Mouse (Mus musculus) liver, embryonic 14.5 days (tissue): Measurements from ENCODE around the gene Lgr6. TPM values are rescaled to one million over a fixed set of nuclear protein-coding genes. Genes with fewer than 3 reads are reported as not detected.
A peak's percentile ranks its signal among the peaks of the same experiment; 100 is the strongest.

Experiments used
- ATAC-seq: fragments of 200-750 bp; cut with Nextera tagmentation; 2 replicates; pipeline ENCODE4 v1.8.0; 2017; ENCODE audit warnings: moderate number of reproducible peaks, mild to moderate bottlenecking, moderate library complexity; ENCODE audit not compliant: insufficient read depth
- DNase-seq, 3 experiments: peaks; one replicate each; pipeline ENCODE4 v3.0.0-alpha.2; 2012 to 2013; ENCODE audit warnings: low read depth in 3 of 3, low spot score in 3 of 3
- H3K27ac ChIP-seq: fragments of 300-500 bp; sonication (generic); 2 replicates; pipeline ENCODE4 v1.5.1; 2014; ENCODE audit warnings: moderate library complexity, mild to moderate bottlenecking, control low read depth, inconsistent platforms
- H3K27me3 ChIP-seq: fragments of 300-500 bp; sonication (generic); 2 replicates; pipeline ENCODE4 v1.6.1; 2014; ENCODE audit warnings: mild to moderate bottlenecking, low read length, moderate library complexity; ENCODE audit not compliant: control insufficient read depth, insufficient read depth
- H3K36me3 ChIP-seq: fragments of 300-500 bp; sonication (generic); replicated peaks from 2 replicates; pipeline ENCODE4 v1.6.1; 2014; ENCODE audit warnings: low read depth; ENCODE audit not compliant: control insufficient read depth, insufficient read depth
- H3K4me1 ChIP-seq, 2 experiments: fragments of 200-500 bp in 1 of 2; fragments of 300-500 bp in 1 of 2; sonication (generic) in 1 of 2; replicated peaks; 2 replicates each; pipeline ENCODE4 v1.6.1; 2012 to 2014; ENCODE audit warnings: antibody characterized with exemption in 1 of 2, inconsistent platforms in 1 of 2, low read length in 1 of 2; ENCODE audit not compliant: control insufficient read depth in 2 of 2, insufficient read depth in 2 of 2
- H3K4me2 ChIP-seq: fragments of 300-500 bp; sonication (generic); 2 replicates; pipeline ENCODE4 v1.6.1; 2014; ENCODE audit warnings: low read depth, mild to moderate bottlenecking, control low read depth, moderate library complexity
- H3K4me3 ChIP-seq, 2 experiments: fragments of 200-500 bp in 1 of 2; fragments of 300-500 bp in 1 of 2; sonication (generic) in 1 of 2; 2 replicates each; pipeline ENCODE4 v1.5.1; 2012 to 2014; ENCODE audit warnings: low read depth in 2 of 2, low read length in 2 of 2, mild to moderate bottlenecking in 2 of 2, control low read depth in 1 of 2, inconsistent platforms in 1 of 2, moderate library complexity in 1 of 2; ENCODE audit not compliant: insufficient read depth in 1 of 2
- H3K9ac ChIP-seq: fragments of 300-500 bp; sonication (generic); replicated peaks from 2 replicates; pipeline ENCODE4 v1.6.1; 2014; ENCODE audit warnings: mild to moderate bottlenecking, control low read depth, moderate library complexity
- H3K9me3 ChIP-seq: fragments of 300-500 bp; sonication (generic); 2 replicates; pipeline ENCODE4 v1.6.1; 2016; ENCODE audit warnings: low read length, mixed read lengths; ENCODE audit not compliant: control insufficient read depth
- CTCF ChIP-seq: IDR thresholded peaks from 2 replicates; pipeline ENCODE4 v1.5.1; 2016; ENCODE audit warnings: antibody characterized with exemption, low read depth, control low read depth
- EP300 ChIP-seq: IDR thresholded peaks from 2 replicates; pipeline ENCODE4 v1.6.1; 2016; ENCODE audit warnings: antibody characterized with exemption, low read depth
- WGBS: fragments of 180-500 bp; shearing (Covaris S2); extraction: QIAGEN DNeasy Blood & Tissue Kit; methylation state at CpG from one replicate; pipeline ENCODE4 v1.1.7; 2014; ENCODE audit not compliant: insufficient replicate concordance; 5-methylcytosine and 5-hydroxymethylcytosine counted together
- polyA plus RNA-seq, 2 experiments: library from polyadenylated mRNA; depleted of rRNA in 1 of 2; stranded (reverse) in 1 of 2; unstranded in 1 of 2; fragments of >200 nt; fragmentation: Nextera tagmentation in 1 of 2; extraction: Ambion mirVana in 1 of 2; gene quantifications; 2 replicates each; pipeline versions ENCODE4 v1.2.1 to v1.2.3; 2012 to 2014

Lgr6 gene
- polyA plus RNA-seq, 2 experiments: 0.02 to 0.05 TPM

DNA sequence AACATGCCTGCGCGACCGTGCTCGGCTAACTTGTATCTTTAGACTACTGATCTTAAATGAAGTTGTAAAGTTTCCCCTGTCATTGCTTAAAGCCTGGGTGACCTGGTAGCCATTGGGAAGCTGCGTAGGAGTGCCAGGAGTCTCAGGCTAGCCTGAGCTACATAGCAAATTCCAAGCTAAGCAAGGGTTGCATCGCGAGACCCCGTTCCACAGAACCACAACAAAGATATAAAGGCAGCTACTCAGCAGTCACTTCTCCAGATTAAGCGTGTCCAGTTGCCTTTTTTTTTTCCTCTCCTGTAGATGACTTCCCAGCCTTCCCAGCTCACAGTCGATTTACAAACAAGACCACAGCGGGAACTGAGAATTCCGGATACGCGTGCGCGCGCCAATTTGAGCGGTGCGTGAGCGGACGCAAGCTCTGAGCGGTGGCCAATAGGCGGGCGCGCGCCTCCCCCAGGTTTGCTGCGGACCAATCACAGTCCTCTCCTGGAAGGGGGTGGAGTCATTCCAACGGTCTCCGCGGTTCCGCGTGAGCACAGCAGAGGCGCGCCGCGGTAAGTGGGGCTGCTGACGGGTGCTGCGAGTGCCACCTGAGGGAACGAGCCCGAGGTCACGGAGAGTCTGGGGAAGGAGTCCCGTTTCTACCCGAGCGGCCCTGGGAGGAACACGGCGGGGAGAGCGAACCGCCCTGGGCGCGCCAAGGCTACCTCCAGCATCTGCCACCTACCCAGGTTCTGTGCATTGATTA, 142.8 kb downstream of the Lgr6 start, which contains the start of gene Ube2t:
Gene Ube2t, plus strand, starts transcription at position 513 of the 751 bp plus-strand sequence.
- 2% methylated on average over 50 of the region's 50 CpGs for WGBS
- H3K36me3 ChIP-seq: no peaks in the 10 kb centered on the region; the same call in 1 of the 2 replicates
- peak within 1 kb of the TSS; percentile 69 to 80 for H3K4me3 ChIP-seq
- peak within 1 kb of the TSS; percentile 71 for H3K9ac ChIP-seq
- H3K4me1 ChIP-seq: peaks cover 7 to 15% of the 10 kb centered on the region in 2 experiments; a peak in 3 of 4 replicates
- peak; percentile 40 for TF ChIP-seq CTCF
- TF ChIP-seq EP300: no peak; the same call in 1 of the 2 replicates
- peak within 1 kb of the TSS; percentile 89 for H3K4me2 ChIP-seq
- DNase-seq (peak; percentile 91 to 93 (median 92)), ATAC-seq (peak; percentile 99)
- peak within 1 kb of the TSS; percentile 27 for H3K27ac ChIP-seq
- H3K9me3 ChIP-seq: no peaks in the 10 kb centered on the region
- no peaks in the 10 kb centered on the region for H3K27me3 ChIP-seq

DNA sequence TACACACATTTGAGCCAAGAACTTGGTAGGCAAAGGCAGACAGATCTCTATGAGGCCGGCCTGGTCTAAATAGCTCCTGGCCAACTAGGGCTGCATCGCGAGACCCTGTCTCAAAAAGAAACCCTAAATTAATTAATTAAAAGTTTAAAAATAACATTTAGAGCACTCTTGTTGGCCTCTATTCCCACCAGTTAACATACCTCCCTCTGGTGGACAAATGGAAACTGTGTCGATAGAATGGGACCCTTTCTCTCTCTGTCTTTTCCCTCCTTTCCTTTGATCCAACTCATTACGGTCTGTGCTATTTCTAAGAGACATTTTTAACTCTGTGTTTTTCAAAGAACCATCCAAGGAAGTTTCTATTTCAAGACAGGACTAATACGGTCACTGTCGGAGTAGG, 144.4 kb downstream of the Lgr6 start:
- no peaks in the 10 kb centered on the region for H3K9me3 ChIP-seq
- no peak for ATAC-seq
- TF ChIP-seq EP300 (no peak), CTCF (peak; percentile 42)
- no peak for DNase-seq
- H3K27ac ChIP-seq: no peak overlapping the region
- no peaks in the 10 kb centered on the region for H3K27me3 ChIP-seq
- 53% methylated on average over 7 of the region's 7 CpGs for WGBS
- H3K9ac ChIP-seq: no peak overlapping the region
- no peaks in the 10 kb centered on the region for H3K36me3 ChIP-seq
- H3K4me2 ChIP-seq: no peak overlapping the region
- peaks cover 7 to 18% of the 10 kb centered on the region in 2 experiments; a peak in 3 of 4 replicates for H3K4me1 ChIP-seq
- no peak overlapping the region for H3K4me3 ChIP-seq

DNA sequence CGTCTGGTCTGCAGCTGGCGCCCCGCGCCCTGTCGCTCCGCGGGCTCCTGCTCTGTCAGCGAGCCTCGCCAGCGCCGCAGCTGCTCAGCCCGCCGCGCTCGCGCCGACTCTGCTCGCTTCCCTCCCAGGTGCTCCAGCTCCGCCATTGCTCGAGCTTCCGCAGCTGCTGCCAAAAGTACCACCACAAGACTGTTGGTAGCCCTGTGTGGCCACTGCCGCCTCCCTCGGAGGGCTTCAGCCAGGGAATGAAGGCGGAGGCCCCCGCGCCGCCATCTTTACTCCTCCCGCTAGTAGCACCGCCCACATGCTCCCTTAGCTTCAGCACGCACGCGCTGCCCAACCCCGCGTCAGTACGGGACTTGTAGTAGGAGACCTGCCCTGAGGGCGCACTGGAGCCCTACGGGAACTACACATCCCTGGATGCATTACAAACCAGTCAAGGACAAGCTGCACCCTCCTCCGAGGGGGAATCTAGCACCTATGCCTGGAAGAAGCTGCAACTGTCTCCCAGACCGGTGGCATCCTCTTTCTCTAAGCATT, 149.4 kb downstream of the Lgr6 start, which contains the start of gene Ppp1r12b:
Gene Ppp1r12b, minus strand, starts transcription at position 306 of the 540 bp plus-strand sequence.
- H3K9ac ChIP-seq: peak within 1 kb of the TSS; percentile 83
- H3K4me2 ChIP-seq: peak within 1 kb of the TSS; percentile 75
- DNase-seq (peak; percentile 85 to 90 (median 88)), ATAC-seq (peak; percentile 98)
- no peaks in the 10 kb centered on the region for H3K36me3 ChIP-seq
- TF ChIP-seq EP300 (no peak), CTCF (peak; percentile 59)
- H3K4me1 ChIP-seq: peaks cover 6 to 12% of the 10 kb centered on the region in 2 experiments; a peak in 3 of 4 replicates
- H3K9me3 ChIP-seq: no peaks in the 10 kb centered on the region
- no peaks in the 10 kb centered on the region for H3K27me3 ChIP-seq
- under 1% methylated on average over 39 of the region's 39 CpGs for WGBS
- H3K4me3 ChIP-seq: peak within 1 kb of the TSS; percentile 85 to 94
- peak within 1 kb of the TSS; percentile 1; the same call in 1 of the 2 replicates for H3K27ac ChIP-seq

DNA sequence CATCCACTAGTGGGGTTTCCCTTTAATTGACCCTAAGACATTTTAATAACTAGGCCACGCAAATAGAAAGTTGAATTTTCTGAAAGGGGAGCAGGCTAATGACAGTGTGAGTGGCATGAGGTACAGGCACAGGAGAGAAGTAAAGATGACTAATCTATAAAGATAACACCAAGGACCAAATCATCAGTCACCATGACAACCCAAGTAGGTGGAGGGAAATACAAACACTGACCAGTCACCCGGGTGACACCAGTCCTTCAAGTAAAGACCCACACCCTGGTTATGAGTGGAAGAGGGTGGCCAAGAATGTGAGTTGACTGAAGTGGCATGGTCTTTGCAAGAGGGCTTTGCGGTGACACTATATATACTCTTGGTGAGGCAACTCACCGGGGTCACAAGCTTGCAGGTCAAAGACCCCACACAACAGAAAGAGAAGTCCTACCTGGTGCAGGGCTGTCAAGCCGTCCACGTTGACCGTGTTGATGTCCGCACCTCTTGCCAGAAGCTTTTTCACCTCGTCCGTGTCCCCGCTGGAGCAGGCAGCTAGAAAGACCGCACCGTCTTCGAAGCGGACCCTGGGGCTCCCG, 149.9 kb downstream of the Lgr6 start:
- no peaks in the 10 kb centered on the region for H3K9me3 ChIP-seq
- H3K4me2 ChIP-seq: peak overlapping the region; percentile 75
- no peaks in the 10 kb centered on the region for H3K27me3 ChIP-seq
- H3K4me3 ChIP-seq: peak overlapping the region; percentile 85 to 94
- ATAC-seq (peak; percentile 26; the same call in 1 of the 2 replicates), DNase-seq (peak in 2 of 3 experiments; percentile 9 to 40)
- H3K9ac ChIP-seq: peak overlapping the region; percentile 83
- peak overlapping the region; percentile 1; the same call in 1 of the 2 replicates for H3K27ac ChIP-seq
- H3K4me1 ChIP-seq: peaks cover 6 to 12% of the 10 kb centered on the region in 2 experiments; a peak in 3 of 4 replicates
- no peaks in the 10 kb centered on the region for H3K36me3 ChIP-seq
- 4% methylated on average over 16 of the region's 16 CpGs for WGBS
- TF ChIP-seq CTCF (no peak), EP300 (no peak)

DNA sequence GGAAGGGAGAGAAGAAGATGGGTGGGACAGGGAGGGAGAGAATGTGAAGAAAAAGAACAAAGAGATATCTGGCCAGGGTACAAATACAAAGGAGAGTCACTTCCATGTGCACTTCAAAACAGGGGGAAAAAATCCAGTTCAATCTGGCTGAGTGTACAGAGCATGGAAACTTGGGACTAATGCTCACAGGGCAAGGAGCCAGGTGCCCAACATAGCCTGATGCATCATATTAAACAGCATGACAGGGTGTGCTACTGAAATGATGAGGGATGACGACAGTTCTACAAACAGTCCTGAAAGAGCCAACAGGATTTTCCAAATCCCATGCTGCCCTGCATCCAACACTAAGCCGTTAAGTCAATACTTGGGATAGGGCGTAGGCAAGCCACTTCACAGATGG, 155.1 kb downstream of the Lgr6 start:
- TF ChIP-seq EP300 (no peak), CTCF (no peak)
- H3K36me3 ChIP-seq: no peaks in the 10 kb centered on the region
- H3K4me2 ChIP-seq: no peak overlapping the region
- peaks cover 6% of the 10 kb centered on the region in 2 experiments; a peak in 3 of 4 replicates for H3K4me1 ChIP-seq
- no peaks in the 10 kb centered on the region for H3K27me3 ChIP-seq
- WGBS: 86% methylated on average over 3 of the region's 3 CpGs
- no peak overlapping the region for H3K27ac ChIP-seq
- no peaks in the 10 kb centered on the region for H3K9me3 ChIP-seq
- no peak for DNase-seq
- H3K9ac ChIP-seq: no peak overlapping the region
- ATAC-seq: no peak
- no peak overlapping the region for H3K4me3 ChIP-seq
